20 mouse cellular contexts compared by ENCODE assay signal in genomic region chr3:67833041-67833663, GRCm38 (mm10). TPM values are rescaled to one million over a fixed set of nuclear protein-coding genes. Genes with fewer than 3 reads are reported as not detected.
A peak's percentile ranks its signal among the peaks of the same experiment; 100 is the strongest.
DNase-seq lines count a peak whose midpoint lies in the region; ATAC-seq and TF ChIP-seq lines count a peak whose summit lies in the region.
"Had no signal": no experiment of that assay in that cellular context is flagged by ENCODE, and none has a peak within 500 bp of the region (broad histone marks: within the 10 kb centered on the region; RNA-seq: fewer than 3 reads in every experiment).

No protein-coding gene starts in this region.

- no peak overlapping the region for H3K4me2 ChIP-seq in intestine, embryonic 16.5 days (ENCODE audit: low read depth, low read length)
- no peak overlapping the region for H3K4me2 ChIP-seq in forebrain, embryonic 16.5 days (ENCODE audit: low read length)
- H3K4me2 ChIP-seq: liver, embryonic 11.5 days; midbrain, embryonic 13.5 days; neural tube, embryonic 13.5 days had no signal

- TF ChIP-seq EP300 in heart, adult 2 months (IDR thresholded peaks at IDR 0.05; ENCODE audit: insufficient read depth, low read depth, low read length): no peak

- peak; percentile 62 to 66 for DNase-seq in cerebellum, postnatal 14 days
- DNase-seq in cerebellum, adult 11-12 months: no peak
- peak; percentile 3 to 13 for DNase-seq in heart, postnatal 10 days
- no peak for DNase-seq in heart, adult 2 months
- DNase-seq in lung, postnatal 10 days: peak; percentile 2
- DNase-seq in lung, adult 2 months: no peak
- DNase-seq: adrenal gland, adult 2 months; forebrain, postnatal 0 days; heart, postnatal 36 days; kidney, adult 8-10 months; lung, postnatal 14 days; retina, postnatal 1 day had no signal

- no peak overlapping the region for H3K4me3 ChIP-seq in heart, adult 2 months
- H3K4me3 ChIP-seq in lung, adult 2 months (replicated peaks; ENCODE audit: extremely low read depth, low read depth, low read length): no peak overlapping the region
- H3K4me3 ChIP-seq in intestine, embryonic 16.5 days (ENCODE audit: low read length): no peak overlapping the region
- no peak overlapping the region for H3K4me3 ChIP-seq in forebrain, embryonic 16.5 days (replicated peaks; ENCODE audit: low read length)
- H3K4me3 ChIP-seq: midbrain, embryonic 13.5 days; neural tube, embryonic 13.5 days had no signal

- WGBS in heart, adult 2 months: 38% methylated on average over 4 of the region's 4 CpGs
- WGBS in lung, adult 2 months: 20% methylated on average over 4 of the region's 4 CpGs
- WGBS in intestine, embryonic 16.5 days: 27% methylated on average over 4 of the region's 4 CpGs
- WGBS in forebrain, embryonic 16.5 days: 72% methylated on average over 4 of the region's 4 CpGs

- H3K27me3 ChIP-seq in heart, adult 2 months (ENCODE audit: control insufficient read depth, insufficient read depth, low read length): no peaks in the 10 kb centered on the region
- H3K27me3 ChIP-seq in intestine, embryonic 16.5 days (replicated peaks; ENCODE audit: control insufficient read depth, insufficient read depth, low read length): no peaks in the 10 kb centered on the region
- no peaks in the 10 kb centered on the region for H3K27me3 ChIP-seq in forebrain, embryonic 16.5 days (replicated peaks; ENCODE audit: control insufficient read depth, insufficient read depth, low read length)
- H3K27me3 ChIP-seq: midbrain, embryonic 13.5 days; neural tube, embryonic 13.5 days had no signal

- H3K79me2 ChIP-seq in heart, adult 2 months (replicated peaks; ENCODE audit: control insufficient read depth, insufficient read depth, low read length): no peaks in the 10 kb centered on the region

- intact Hi-C loops in heart, postnatal 10 days (cut with DNase I): no loop called here
- intact Hi-C loops in heart, adult 2 months (cut with DNase I): no loop called here

- H3K9ac ChIP-seq in heart, adult 2 months (ENCODE audit: low read depth, low read length): no peak overlapping the region
- no peak overlapping the region for H3K9ac ChIP-seq in intestine, embryonic 16.5 days (ENCODE audit: low read depth, low read length)
- H3K9ac ChIP-seq in forebrain, embryonic 16.5 days (replicated peaks; ENCODE audit: low read depth, low read length): no peak overlapping the region
- H3K9ac ChIP-seq: forebrain, postnatal 0 days; midbrain, embryonic 13.5 days; neural tube, embryonic 13.5 days had no signal

- H3K27ac ChIP-seq in heart, adult 2 months: no peak overlapping the region
- no peak overlapping the region for H3K27ac ChIP-seq in intestine, embryonic 16.5 days (ENCODE audit: low read length)
- H3K27ac ChIP-seq in forebrain, embryonic 16.5 days (ENCODE audit: low read length): no peak overlapping the region
- H3K27ac ChIP-seq: midbrain, embryonic 13.5 days; neural tube, embryonic 13.5 days had no signal

- no peaks in the 10 kb centered on the region for H3K9me3 ChIP-seq in intestine, embryonic 16.5 days (ENCODE audit: control insufficient read depth, low read length)
- H3K9me3 ChIP-seq in forebrain, embryonic 16.5 days (ENCODE audit: control insufficient read depth, low read length): no peaks in the 10 kb centered on the region
- H3K9me3 ChIP-seq: midbrain, embryonic 13.5 days; neural tube, embryonic 13.5 days had no signal

- no peak for TF ChIP-seq CTCF in heart, adult 2 months (IDR thresholded peaks at IDR 0.05)
- no peak for TF ChIP-seq CTCF in lung, adult 2 months (IDR thresholded peaks at IDR 0.05; ENCODE audit: insufficient read depth, low read length)

- peak; percentile 76 for ATAC-seq in intestine, embryonic 16.5 days
- ATAC-seq in forebrain, embryonic 16.5 days: no peak
- ATAC-seq: forebrain, postnatal 0 days; midbrain, embryonic 13.5 days had no signal

- H3K36me3 ChIP-seq in heart, adult 2 months (ENCODE audit: control insufficient read depth, insufficient read depth, low read length): no peaks in the 10 kb centered on the region
- H3K36me3 ChIP-seq in intestine, embryonic 16.5 days (ENCODE audit: control insufficient read depth, insufficient read depth, low read length): no peaks in the 10 kb centered on the region
- no peaks in the 10 kb centered on the region for H3K36me3 ChIP-seq in forebrain, embryonic 16.5 days (ENCODE audit: control insufficient read depth, insufficient read depth)
- H3K36me3 ChIP-seq: midbrain, embryonic 13.5 days; neural tube, embryonic 13.5 days had no signal

- TF ChIP-seq POLR2A in heart, adult 2 months (IDR thresholded peaks at IDR 0.05; ENCODE audit: insufficient read depth, low read depth, low read length): no peak
- TF ChIP-seq POLR2A in lung, adult 2 months (IDR thresholded peaks at IDR 0.05; ENCODE audit: borderline replicate concordance, extremely low read depth, low read depth, low read length): no peak

- no peaks in the 10 kb centered on the region for H3K4me1 ChIP-seq in heart, adult 2 months (ENCODE audit: control insufficient read depth, insufficient read depth, low read length)
- H3K4me1 ChIP-seq in lung, adult 2 months (ENCODE audit: control insufficient read depth, insufficient read depth, low read length): no peaks in the 10 kb centered on the region
- no peaks in the 10 kb centered on the region for H3K4me1 ChIP-seq in intestine, embryonic 16.5 days (ENCODE audit: control insufficient read depth, insufficient read depth, low read length)
- H3K4me1 ChIP-seq in forebrain, embryonic 16.5 days (replicated peaks; ENCODE audit: control insufficient read depth, insufficient read depth, low read length): no peaks in the 10 kb centered on the region
- H3K4me1 ChIP-seq: midbrain, embryonic 13.5 days had no signal

RNA-seq across cellular contexts. Expression of gene Iqcj, which starts 58.9 kb away (rescaled TPM):
- not detected for total RNA-seq in heart, postnatal 10 days (2021)
- not detected for total RNA-seq in heart, adult 2 months (2021)
- polyA plus RNA-seq in heart, adult 2 months (2012; rRNA removed): not detected in 2 replicates
- polyA plus RNA-seq in lung, adult 2 months (2012; rRNA removed): not detected in 2 replicates
- polyA plus RNA-seq in intestine, embryonic 16.5 days (2015; fragmentation: Nextera tagmentation; extraction: Ambion mirVana): 0.09 and 0.18 TPM in 2 replicates
- 0.68 and 1.5 TPM in 2 replicates for polyA plus RNA-seq in forebrain, embryonic 16.5 days (2015; fragmentation: Nextera tagmentation; extraction: Ambion mirVana)
- total RNA-seq: adrenal gland, adult 2 months; granulocyte monocyte progenitor cell, adult 5-6 weeks; heart, postnatal 36 days had no signal
- polyA plus RNA-seq: adrenal gland, adult 2 months; liver, embryonic 11.5 days; small intestine, adult 2 months; urinary bladder, adult 2 months had no signal

RNA-seq across cellular contexts. Expression of gene Iqschfp, which starts 58.9 kb away (rescaled TPM):
- not detected for total RNA-seq in heart, postnatal 10 days (2021)
- not detected for total RNA-seq in heart, adult 2 months (2021)
- polyA plus RNA-seq in heart, adult 2 months (2012; rRNA removed): not detected in 2 replicates
- not detected in 2 replicates for polyA plus RNA-seq in lung, adult 2 months (2012; rRNA removed)
- polyA plus RNA-seq in intestine, embryonic 16.5 days (2015; fragmentation: Nextera tagmentation; extraction: Ambion mirVana): not detected in 2 replicates
- polyA plus RNA-seq in forebrain, embryonic 16.5 days (2015; fragmentation: Nextera tagmentation; extraction: Ambion mirVana): 4.6 and 5.3 TPM in 2 replicates
- total RNA-seq: adrenal gland, adult 2 months; granulocyte monocyte progenitor cell, adult 5-6 weeks; heart, postnatal 36 days had no signal
- polyA plus RNA-seq: adrenal gland, adult 2 months; liver, embryonic 11.5 days; small intestine, adult 2 months; urinary bladder, adult 2 months had no signal

Comparison
In these comparisons a context has a peak if more than half of its experiments do, and no peak if none do; other contexts are left out.
1. DNase-seq: peak in cerebellum, postnatal 14 days (2 of 2), heart, postnatal 10 days (2 of 2) and lung, postnatal 10 days (single experiment); none in cerebellum, adult 11-12 months (single experiment), heart, adult 2 months (0 of 2) and lung, adult 2 months (single experiment).